Mouse (Mus musculus) stomach, postnatal 0 days (tissue): ENCODE data around the gene Tmem198.

Experiments
- CTCF ChIP-seq: IDR thresholded peaks from 2 replicates; pipeline ENCODE4 v1.5.1; 2016; ENCODE audit warnings: antibody characterized with exemption, low read depth, mild to moderate bottlenecking, moderate library complexity
- EP300 ChIP-seq: optimal IDR thresholded peaks from 2 replicates; pipeline ENCODE3; 2016; ENCODE audit warnings: antibody characterized with exemption

DNA sequence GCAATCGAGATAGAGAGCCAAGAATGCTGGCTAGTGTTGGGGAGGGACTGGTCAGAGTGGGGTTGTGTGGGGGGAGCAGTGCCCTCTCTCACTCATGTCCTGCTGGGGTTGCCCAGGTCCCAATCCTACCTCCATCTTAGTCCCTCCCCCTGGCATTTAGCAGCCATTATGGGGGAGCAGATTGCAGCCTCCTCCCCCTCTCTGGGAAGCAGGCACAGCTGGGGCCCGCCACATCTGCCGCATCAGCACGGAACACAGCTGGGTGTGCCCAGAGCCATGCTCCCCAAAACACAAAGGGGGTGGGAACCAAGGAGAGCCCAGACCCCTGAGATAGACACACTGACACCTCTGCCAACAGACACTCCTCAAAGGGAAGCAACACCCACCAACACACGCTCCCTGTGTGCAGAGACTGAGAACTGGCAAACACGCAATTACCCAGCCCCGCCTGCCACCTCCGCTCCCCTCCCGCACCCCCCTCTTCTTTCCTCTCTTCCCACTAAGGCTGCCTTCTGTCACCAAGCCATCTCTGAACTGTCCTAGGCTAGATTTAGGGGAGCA is 34.1 kb upstream of the Tmem198 start:
- TF ChIP-seq CTCF = no peak
- no peak for TF ChIP-seq EP300
